Mouse (Mus musculus) liver, adult 2 months (tissue): ENCODE measurements around the gene Aen.

ENCODE experiments used
- CTCF ChIP-seq: fragments of 200-500 bp; IDR thresholded peaks from 2 replicates; pipeline ENCODE4 v1.5.1; 2011; ENCODE audit warnings: low read depth, low read length, control low read depth
- POLR2A ChIP-seq: fragments of 200-500 bp; IDR thresholded peaks from 2 replicates; pipeline ENCODE4 v1.6.1; 2011; ENCODE audit warnings: low read length, control low read depth; ENCODE audit not compliant: insufficient read depth; ENCODE audit errors: extremely low read depth

DNA sequence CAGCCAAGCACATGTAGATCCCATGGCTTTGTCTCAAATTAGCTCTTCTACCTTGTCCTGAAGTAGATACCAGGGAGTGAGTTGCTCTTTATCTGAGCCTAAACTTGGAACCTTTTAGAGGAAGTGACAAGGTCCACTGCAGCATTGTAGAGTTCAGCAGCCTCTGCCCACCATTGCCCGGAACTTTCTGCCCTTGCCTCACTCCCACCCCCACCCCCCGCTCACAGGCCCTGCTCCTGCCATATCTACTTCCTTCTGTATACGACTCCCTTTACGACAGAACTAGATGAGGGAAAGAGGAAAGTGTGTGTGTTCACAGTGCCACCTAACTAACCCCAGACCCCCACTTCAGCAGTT, 31.2 kb upstream of the Aen start:
- no peak for TF ChIP-seq POLR2A
- TF ChIP-seq CTCF, result no peak
